In genomic region chr4:96697511-96698217, GRCm38 (mm10) we compare ENCODE assay signal across 8 mouse cellular contexts. TPM values are rescaled to one million over a fixed set of nuclear protein-coding genes. Genes with fewer than 3 reads are reported as not detected.
DNase-seq lines count a peak whose midpoint lies in the region; ATAC-seq lines count a peak whose summit lies in the region.
"Had no signal": no experiment of that assay in that cellular context is flagged by ENCODE, and none has a peak within 500 bp of the region (broad histone marks: within the 10 kb centered on the region; RNA-seq: fewer than 3 reads in every experiment).

No protein-coding gene starts in this region.

- peak; percentile 47; the same call in 1 of the 2 replicates for ATAC-seq in lung, embryonic 16.5 days (ENCODE audit: low read depth)

- no peak overlapping the region for H3K4me3 ChIP-seq in lung, embryonic 16.5 days (ENCODE audit: low read length)
- H3K4me3 ChIP-seq in midbrain, embryonic 10.5 days, result no peak overlapping the region

- no peak overlapping the region for H3K27ac ChIP-seq in lung, embryonic 16.5 days (ENCODE audit: low read length)
- H3K27ac ChIP-seq in midbrain, embryonic 10.5 days (replicated peaks), result 0 out of 2 replicates have a peak overlapping the region, but pooled peaks have one; percentile 38

- no peaks in the 10 kb centered on the region for H3K4me1 ChIP-seq in lung, embryonic 16.5 days (replicated peaks; ENCODE audit: control insufficient read depth, insufficient read depth, low read length)
- H3K4me1 ChIP-seq in midbrain, embryonic 10.5 days, result peaks cover 20% of the 10 kb centered on the region

- no peak overlapping the region for H3K4me2 ChIP-seq in lung, embryonic 16.5 days (ENCODE audit: low read depth, low read length)

- no peaks in the 10 kb centered on the region for H3K9me3 ChIP-seq in lung, embryonic 16.5 days (ENCODE audit: control insufficient read depth, low read length)
- H3K9me3 ChIP-seq in midbrain, embryonic 10.5 days (replicated peaks), result no peaks in the 10 kb centered on the region

- no peaks in the 10 kb centered on the region for H3K27me3 ChIP-seq in lung, embryonic 16.5 days (ENCODE audit: control insufficient read depth, insufficient read depth, low read depth, low read length)
- H3K27me3 ChIP-seq in midbrain, embryonic 10.5 days (ENCODE audit: low read depth, poor library complexity, severe bottlenecking), result no peaks in the 10 kb centered on the region

- 66% methylated on average over 15 of the region's 15 CpGs for WGBS in lung, embryonic 16.5 days
- WGBS in midbrain, embryonic 10.5 days, result 85% methylated on average over 15 of the region's 15 CpGs

- DNase-seq in lung, postnatal 14 days, result no peak
- peak; percentile 41 for DNase-seq in forelimb bud, embryonic 11.5 days (ENCODE audit: low read depth, low spot score)
- no peak for DNase-seq in midbrain, embryonic 10.5 days (ENCODE audit: low spot score)
- DNase-seq in right cerebral cortex, postnatal 4 days, result peak; percentile 16
- no peak for DNase-seq in thymus, postnatal 25 days
- DNase-seq in urinary bladder, postnatal 36 days (ENCODE audit: low spot score in 2 of 2), result no peak

- no peaks in the 10 kb centered on the region for H3K36me3 ChIP-seq in lung, embryonic 16.5 days (ENCODE audit: control insufficient read depth, insufficient read depth, low read length)
- no peaks in the 10 kb centered on the region for H3K36me3 ChIP-seq in midbrain, embryonic 10.5 days

- no peak overlapping the region for H3K9ac ChIP-seq in lung, embryonic 16.5 days (ENCODE audit: low read length)

RNA-seq across cellular contexts. Expression of gene Cyp2j5, which starts 33.7 kb away (rescaled TPM):
- not detected in 2 replicates for polyA plus RNA-seq in lung, embryonic 16.5 days (2015; fragmentation: Nextera tagmentation; extraction: Ambion mirVana)
- polyA plus RNA-seq in midbrain, embryonic 10.5 days (2016; fragmentation: Nextera tagmentation; extraction: Ambion mirVana), result not detected in 2 replicates
- polyA plus RNA-seq: stomach, embryonic 14.5 days had no signal

Comparison
In these comparisons a context has a peak if more than half of its experiments do, and no peak if none do; other contexts are left out.
1. DNase-seq: peak in forelimb bud, embryonic 11.5 days (single experiment) and right cerebral cortex, postnatal 4 days (single experiment); none in lung, postnatal 14 days (single experiment), midbrain, embryonic 10.5 days (single experiment), thymus, postnatal 25 days (single experiment) and urinary bladder, postnatal 36 days (0 of 2).